Mouse (Mus musculus) ES-Bruce4 (cell line): ENCODE results near the gene Abcc1. TPM values are rescaled to one million over a fixed set of nuclear protein-coding genes. Genes with fewer than 3 reads are reported as not detected.

Experiments used
- H3K27ac ChIP-seq: 2 replicates; pipeline ENCODE4 v1.5.1; 2012; ENCODE audit warnings: low read length, inconsistent platforms; ENCODE audit not compliant: insufficient read depth
- H3K27me3 ChIP-seq: 2 replicates; pipeline ENCODE4 v1.6.1; 2012; ENCODE audit warnings: mild to moderate bottlenecking, low read length, inconsistent platforms; ENCODE audit not compliant: control insufficient read depth, poor library complexity, insufficient read depth, severe bottlenecking
- H3K36me3 ChIP-seq: 2 replicates; pipeline ENCODE4 v1.6.1; 2012; ENCODE audit warnings: inconsistent platforms, mild to moderate bottlenecking, low read length, moderate library complexity; ENCODE audit not compliant: control insufficient read depth, poor library complexity, insufficient read depth, severe bottlenecking
- H3K4me1 ChIP-seq: one replicate; pipeline ENCODE4 v1.8.1; 2011; ENCODE audit warnings: low read length; ENCODE audit not compliant: control insufficient read depth, insufficient read depth
- H3K4me3 ChIP-seq: 2 replicates; pipeline ENCODE4 v1.5.1; 2011; ENCODE audit warnings: low read depth, mild to moderate bottlenecking, low read length
- H3K9ac ChIP-seq: 2 replicates; pipeline ENCODE4 v1.6.1; 2012; ENCODE audit warnings: low read depth, mild to moderate bottlenecking, inconsistent platforms; ENCODE audit not compliant: poor library complexity, severe bottlenecking
- H3K9me3 ChIP-seq: replicated peaks from 2 replicates; pipeline ENCODE4 v1.6.1; 2012; ENCODE audit warnings: mild to moderate bottlenecking, low read length, inconsistent platforms; ENCODE audit not compliant: control insufficient read depth, poor library complexity, insufficient read depth, severe bottlenecking
- CTCF ChIP-seq: IDR thresholded peaks from one replicate; pipeline ENCODE4 v1.8.1; 2011; ENCODE audit warnings: low read depth, low read length
- EP300 ChIP-seq: IDR thresholded peaks from 2 replicates; pipeline ENCODE4 v1.6.1; 2011; ENCODE audit warnings: low read depth, low read length; ENCODE audit not compliant: insufficient read depth
- POLR2A ChIP-seq: IDR thresholded peaks from one replicate; pipeline ENCODE4 v1.8.1; 2011; ENCODE audit warnings: low read length; ENCODE audit not compliant: insufficient read depth
- polyA plus RNA-seq: library from polyadenylated mRNA; stranded (reverse); fragments of >200 nt; gene quantifications from 2 replicates; pipeline ENCODE4 v1.2.4, GENCODE M21; 2011; ENCODE audit warnings: low read depth; ENCODE audit not compliant: missing spikeins, insufficient read depth, insufficient read length

Gene Abcc1
- polyA plus RNA-seq, 1 experiment, result 69.5 TPM

DNA sequence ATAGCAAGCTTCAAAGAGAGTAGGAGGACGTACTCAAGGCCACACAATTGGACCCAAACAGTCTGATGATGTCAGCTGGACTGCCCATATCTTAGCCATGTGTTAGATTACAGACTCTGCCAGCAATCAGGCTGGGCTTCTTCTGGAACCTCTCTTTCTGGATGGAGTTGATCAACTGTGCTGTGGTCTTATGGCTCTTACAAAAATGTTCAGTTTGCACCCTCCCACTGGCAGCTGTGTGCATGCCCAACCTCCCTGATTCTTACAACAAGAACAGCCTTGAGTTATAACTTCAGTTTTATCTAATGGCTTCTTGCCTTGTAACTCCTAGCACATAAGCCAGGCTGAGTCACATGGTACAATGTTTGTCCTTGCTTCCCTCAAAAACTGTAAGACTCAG lies 33.2 kb upstream of the Abcc1 start:
- no peaks in the 10 kb centered on the region for H3K9me3 ChIP-seq
- H3K27ac ChIP-seq, result no peak overlapping the region
- H3K9ac ChIP-seq, result no peak overlapping the region
- H3K36me3 ChIP-seq, result no peaks in the 10 kb centered on the region
- no peak for TF ChIP-seq POLR2A
- no peak for TF ChIP-seq CTCF
- TF ChIP-seq EP300, result no peak
- H3K4me1 ChIP-seq, result no peaks in the 10 kb centered on the region
- H3K4me3 ChIP-seq, result no peak overlapping the region
- no peaks in the 10 kb centered on the region for H3K27me3 ChIP-seq

DNA sequence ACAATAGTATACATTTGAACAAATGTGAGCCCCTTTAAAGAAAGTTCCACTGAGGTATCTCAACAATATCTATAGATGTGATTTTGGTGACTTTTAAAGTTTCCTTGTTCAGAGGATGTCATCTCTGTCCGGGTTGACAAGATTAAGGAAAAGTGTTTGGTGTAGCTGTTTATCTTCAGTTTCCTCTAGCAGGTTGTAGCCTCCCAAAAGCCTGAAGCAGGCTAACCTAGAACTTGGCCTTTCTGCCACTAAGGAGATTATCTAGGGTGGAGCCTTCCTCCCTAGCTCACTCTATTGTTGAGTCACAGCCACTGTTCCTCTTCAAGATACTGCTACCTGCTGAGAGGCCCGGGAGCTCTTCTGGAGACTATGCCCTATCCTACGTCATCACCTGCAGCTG lies 16.4 kb upstream of the Abcc1 start:
- no peak overlapping the region for H3K9ac ChIP-seq
- no peaks in the 10 kb centered on the region for H3K27me3 ChIP-seq
- no peak overlapping the region for H3K27ac ChIP-seq
- H3K36me3 ChIP-seq, result no peaks in the 10 kb centered on the region
- H3K9me3 ChIP-seq, result no peaks in the 10 kb centered on the region
- TF ChIP-seq EP300, result no peak
- no peak overlapping the region for H3K4me3 ChIP-seq
- no peaks in the 10 kb centered on the region for H3K4me1 ChIP-seq

- H3K9ac ChIP-seq, result no peak overlapping the region
- TF ChIP-seq CTCF (no peak), POLR2A (no peak), EP300 (no peak)
- H3K27me3 ChIP-seq, result no peaks in the 10 kb centered on the region
- H3K9me3 ChIP-seq, result no peaks in the 10 kb centered on the region
- no peak overlapping the region for H3K27ac ChIP-seq
- no peak overlapping the region for H3K4me3 ChIP-seq
- no peaks in the 10 kb centered on the region for H3K36me3 ChIP-seq
- peaks cover 5% of the 10 kb centered on the region for H3K4me1 ChIP-seq
Observed at GRCm38 (mm10) chr16:14351571-14351970, 9.8 kb upstream of the Abcc1 start.

DNA sequence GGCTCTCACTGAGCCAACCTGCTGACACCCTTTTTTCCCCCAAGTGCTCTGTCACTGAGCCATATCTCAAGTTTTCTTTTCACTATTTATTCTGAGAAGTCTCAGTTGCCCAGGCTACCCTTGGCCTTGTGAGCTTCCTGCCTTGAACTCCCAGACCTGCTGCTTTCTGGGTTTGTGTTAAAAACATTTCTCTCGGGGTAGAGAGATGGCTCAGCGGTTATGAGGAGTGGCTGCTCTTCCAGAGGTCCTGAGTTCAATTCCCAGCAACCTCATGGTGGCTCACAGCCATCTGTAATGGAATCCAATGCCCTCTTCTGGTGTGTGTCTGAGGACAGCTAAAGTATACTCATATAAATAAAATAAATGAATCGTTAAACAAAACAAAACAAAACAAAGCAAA lies 9.1 kb upstream of the Abcc1 start:
- Histone ChIP-seq H3K4me3 (no peak overlapping the region), H3K9me3 (no peaks in the 10 kb centered on the region), H3K27ac (no peak overlapping the region), H3K9ac (no peak overlapping the region), H3K36me3 (no peaks in the 10 kb centered on the region), H3K27me3 (no peaks in the 10 kb centered on the region), H3K4me1 (peaks cover 5% of the 10 kb centered on the region)
- TF ChIP-seq CTCF (no peak), EP300 (no peak), POLR2A (no peak)

GRCm38 (mm10) chr16:14352663-14353062 lies 8.7 kb upstream of the Abcc1 start:
- H3K27ac ChIP-seq, result no peak overlapping the region
- no peaks in the 10 kb centered on the region for H3K36me3 ChIP-seq
- no peak for TF ChIP-seq CTCF
- no peak for TF ChIP-seq EP300
- no peak for TF ChIP-seq POLR2A
- H3K9me3 ChIP-seq, result no peaks in the 10 kb centered on the region
- no peak overlapping the region for H3K9ac ChIP-seq
- peaks cover 5% of the 10 kb centered on the region for H3K4me1 ChIP-seq
- no peaks in the 10 kb centered on the region for H3K27me3 ChIP-seq
- H3K4me3 ChIP-seq, result no peak overlapping the region

- Histone ChIP-seq H3K27ac (no peak overlapping the region), H3K4me3 (no peak overlapping the region), H3K36me3 (no peaks in the 10 kb centered on the region), H3K9me3 (no peaks in the 10 kb centered on the region), H3K4me1 (no peaks in the 10 kb centered on the region), H3K9ac (no peak overlapping the region), H3K27me3 (no peaks in the 10 kb centered on the region)
- TF ChIP-seq EP300 (no peak), POLR2A (no peak), CTCF (no peak)
Observed at GRCm38 (mm10) chr16:14357859-14358258, 3.5 kb upstream of the Abcc1 start.

GRCm38 (mm10) chr16:14358531-14358930 lies 2.8 kb upstream of the Abcc1 start:
- H3K27me3 ChIP-seq, result no peaks in the 10 kb centered on the region
- H3K4me1 ChIP-seq, result no peaks in the 10 kb centered on the region
- no peak overlapping the region for H3K9ac ChIP-seq
- no peak for TF ChIP-seq CTCF
- TF ChIP-seq EP300, result no peak
- no peak for TF ChIP-seq POLR2A
- no peaks in the 10 kb centered on the region for H3K9me3 ChIP-seq
- H3K27ac ChIP-seq, result no peak overlapping the region
- H3K4me3 ChIP-seq, result no peak overlapping the region
- no peaks in the 10 kb centered on the region for H3K36me3 ChIP-seq
